ENCODE assay signal across 23 mouse cellular contexts in the genomic region with DNA sequence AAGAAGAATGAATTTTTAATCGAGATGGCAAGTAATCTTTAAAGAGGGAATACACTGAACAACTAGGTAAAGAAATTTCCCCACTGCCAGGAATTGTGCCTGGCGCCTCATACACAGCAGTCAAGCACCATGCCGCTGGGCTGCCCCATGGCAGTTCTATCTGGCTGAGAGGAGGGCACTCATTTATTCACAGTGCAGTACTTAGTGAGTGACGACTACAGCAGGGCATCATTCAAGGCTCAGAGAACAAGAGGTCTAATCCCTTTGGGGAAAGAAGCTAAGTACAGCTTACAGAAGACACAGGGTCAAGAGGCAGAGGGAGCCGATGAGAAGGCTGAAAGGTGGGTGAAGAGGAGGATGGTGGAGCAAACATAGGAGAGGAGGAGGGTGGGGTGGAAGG.
"Had no signal": no experiment of that assay in that cellular context is flagged by ENCODE, and none has a peak within 500 bp of the region (broad histone marks: within the 10 kb centered on the region; RNA-seq: fewer than 3 reads in every experiment).

No protein-coding gene starts in this region.

- DNase-seq: liver, postnatal 0 days; lung, adult 2 months; lung, postnatal 14 days; lung, postnatal 36 days; right cerebral cortex, adult 18-20 months; right cerebral cortex, postnatal 25 days; right cerebral cortex, postnatal 4 days; spleen, adult 18-20 months; thymus, adult 2 months; thymus, postnatal 25 days; thymus, postnatal 4 days had no signal

- ATAC-seq: liver, postnatal 0 days; lung, postnatal 0 days; midbrain, embryonic 15.5 days had no signal

- H3K27ac ChIP-seq: liver, embryonic 15.5 days; lung, embryonic 15.5 days; macrophage; midbrain, embryonic 10.5 days; midbrain, embryonic 12.5 days; midbrain, embryonic 15.5 days; neural tube, embryonic 13.5 days; neural tube, embryonic 15.5 days; stomach, embryonic 15.5 days; stomach, postnatal 0 days had no signal

- H3K4me3 ChIP-seq: liver, embryonic 15.5 days; lung, embryonic 15.5 days; midbrain, embryonic 10.5 days; midbrain, embryonic 12.5 days; midbrain, embryonic 15.5 days; myocyte; neural tube, embryonic 13.5 days; neural tube, embryonic 15.5 days; stomach, embryonic 15.5 days had no signal
